Mouse (Mus musculus) liver, embryonic 14.5 days (tissue): ENCODE measurements around the gene Slc35a3.

Experiments used
- CTCF ChIP-seq: IDR thresholded peaks from 2 replicates; pipeline ENCODE4 v1.5.1; 2016; ENCODE audit warnings: antibody characterized with exemption, low read depth, control low read depth
- EP300 ChIP-seq: IDR thresholded peaks from 2 replicates; pipeline ENCODE4 v1.6.1; 2016; ENCODE audit warnings: antibody characterized with exemption, low read depth

- TF ChIP-seq CTCF (no peak), EP300 (no peak)
Measured at GRCm38 (mm10) chr3:116681160-116681559, 31.5 kb downstream of the Slc35a3 start, which contains the start of gene Gm43191.
